Mouse (Mus musculus) limb, embryonic 11.5 days (tissue): ENCODE data around the gene Lce3e. TPM values are rescaled to one million over a fixed set of nuclear protein-coding genes. Genes with fewer than 3 reads are reported as not detected.
A peak's percentile ranks its signal among the peaks of the same experiment; 100 is the strongest.

Experiments used
- ATAC-seq: fragments of 200-750 bp; cut with Nextera tagmentation; 2 replicates; pipeline ENCODE4 v1.8.0; 2017; ENCODE audit warnings: low read depth; ENCODE audit not compliant: insufficient number of reproducible peaks, low FRiP score, low TSS enrichment
- DNase-seq: peaks from one replicate; pipeline ENCODE4 v3.0.0-alpha.2; 2015; ENCODE audit warnings: low spot score
- H3K27ac ChIP-seq: fragments of 300-500 bp; sonication (generic); replicated peaks from 2 replicates; pipeline ENCODE4 v1.5.1; 2014; ENCODE audit warnings: low read depth, mild to moderate bottlenecking, low read length
- H3K27me3 ChIP-seq: fragments of 300-500 bp; sonication (generic); 2 replicates; pipeline ENCODE4 v1.6.1; 2014; ENCODE audit warnings: mild to moderate bottlenecking, low read length, mixed read lengths; ENCODE audit not compliant: control insufficient read depth, insufficient read depth
- H3K36me3 ChIP-seq: fragments of 300-500 bp; sonication (generic); 2 replicates; pipeline ENCODE4 v1.6.1; 2014; ENCODE audit warnings: mild to moderate bottlenecking, low read length, moderate library complexity, mixed read lengths; ENCODE audit not compliant: control insufficient read depth, insufficient read depth
- H3K4me1 ChIP-seq: fragments of 300-500 bp; sonication (generic); 2 replicates; pipeline ENCODE4 v1.6.1; 2014; ENCODE audit warnings: low read length, mixed read lengths; ENCODE audit not compliant: control insufficient read depth, insufficient read depth
- H3K4me2 ChIP-seq: fragments of 300-500 bp; sonication (generic); 2 replicates; pipeline ENCODE4 v1.6.1; 2014; ENCODE audit warnings: low read depth, mild to moderate bottlenecking, moderate library complexity; ENCODE audit not compliant: severe bottlenecking
- H3K4me3 ChIP-seq: fragments of 300-500 bp; sonication (generic); 2 replicates; pipeline ENCODE4 v1.5.1; 2014; ENCODE audit warnings: low read depth, low read length
- H3K9ac ChIP-seq: fragments of 300-500 bp; sonication (generic); 2 replicates; pipeline ENCODE4 v1.6.1; 2014; ENCODE audit warnings: mild to moderate bottlenecking, low read length
- H3K9me3 ChIP-seq: fragments of 300-500 bp; sonication (generic); 2 replicates; pipeline ENCODE4 v1.6.1; 2016; ENCODE audit warnings: low read length; ENCODE audit not compliant: control insufficient read depth
- WGBS: fragments of 180-500 bp; shearing (Covaris S2); extraction: QIAGEN DNeasy Blood & Tissue Kit; methylation state at CpG from one replicate; pipeline ENCODE4 v1.1.7; 2014; 5-methylcytosine and 5-hydroxymethylcytosine counted together
- polyA plus RNA-seq: library from polyadenylated mRNA; unstranded; fragments of >200 nt; fragmentation: Nextera tagmentation; extraction: Ambion mirVana; gene quantifications from 2 replicates; pipeline ENCODE4 v1.2.1, GENCODE M21; 2014

The Lce3e gene
- not detected in 2 replicates for polyA plus RNA-seq

- no peak for DNase-seq
- no peaks in the 10 kb centered on the region for H3K4me1 ChIP-seq
- H3K4me3 ChIP-seq, result no peak within 1 kb of the TSS
- no peak within 1 kb of the TSS for H3K4me2 ChIP-seq
- no peaks in the 10 kb centered on the region for H3K36me3 ChIP-seq
- no peak within 1 kb of the TSS for H3K9ac ChIP-seq
- H3K27me3 ChIP-seq, result no peaks in the 10 kb centered on the region
- WGBS, result 91% methylated on average over 2 of the region's 2 CpGs
- ATAC-seq, result no peak
- no peak within 1 kb of the TSS for H3K27ac ChIP-seq
- H3K9me3 ChIP-seq, result no peaks in the 10 kb centered on the region
Measured at GRCm38 (mm10) chr3:92966761-92967160, at the start of gene Lce3e. Gene Lce3e, plus strand, starts transcription at chr3:92967061.

DNA sequence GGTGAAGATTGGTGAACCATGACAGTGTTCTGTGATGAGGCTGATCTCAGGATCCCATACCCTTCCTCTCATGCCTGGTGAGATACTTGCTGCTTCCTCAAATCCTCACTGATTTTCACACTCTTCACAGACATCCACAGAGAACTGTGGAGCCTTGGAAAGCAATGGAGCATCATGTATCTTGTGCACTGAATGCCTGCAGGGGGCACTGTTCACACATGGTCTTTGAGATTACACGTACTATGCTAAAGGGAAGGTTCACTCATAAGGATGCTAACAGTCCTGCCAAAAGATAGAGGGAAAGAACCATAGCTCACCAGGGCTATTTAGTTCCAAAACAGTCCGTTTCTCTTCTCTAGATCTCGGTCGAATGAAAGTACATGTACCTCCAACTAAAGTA, 46.5 kb upstream of the Lce3e start:
- Histone ChIP-seq H3K27me3 (no peaks in the 10 kb centered on the region), H3K4me2 (no peak overlapping the region), H3K9ac (no peak overlapping the region), H3K36me3 (no peaks in the 10 kb centered on the region), H3K4me3 (no peak overlapping the region), H3K9me3 (no peaks in the 10 kb centered on the region), H3K27ac (no peak overlapping the region), H3K4me1 (no peaks in the 10 kb centered on the region)
- peak; percentile 28 for DNase-seq
- no peak for ATAC-seq
- 54% methylated on average over 4 of the region's 4 CpGs for WGBS

DNA sequence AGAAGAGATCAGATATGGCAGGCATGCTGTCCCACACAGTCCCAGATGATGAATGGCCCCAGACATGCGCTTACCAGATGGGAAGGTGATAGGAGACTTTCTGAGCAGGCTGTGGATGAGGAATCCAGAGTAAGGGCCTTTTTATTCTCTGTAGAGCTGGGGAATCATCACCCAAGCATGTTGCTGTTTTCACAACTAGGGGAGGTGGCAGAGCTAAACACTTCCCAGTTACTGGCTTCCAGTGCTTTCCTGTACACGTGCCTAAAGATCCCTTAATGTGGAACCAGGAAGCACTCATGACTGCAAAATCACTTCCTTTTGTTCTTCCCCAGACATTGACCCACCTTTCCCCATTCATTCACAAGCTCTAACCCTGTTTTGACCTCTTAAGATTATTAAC, 40.7 kb upstream of the Lce3e start, which contains the start of gene Lce3a:
Gene Lce3a, minus strand, starts transcription at position 101 of the 400 bp plus-strand sequence.
- H3K27ac ChIP-seq, result no peak within 1 kb of the TSS
- no peaks in the 10 kb centered on the region for H3K4me1 ChIP-seq
- H3K27me3 ChIP-seq, result no peaks in the 10 kb centered on the region
- no peaks in the 10 kb centered on the region for H3K9me3 ChIP-seq
- 72% methylated on average over 2 of the region's 2 CpGs for WGBS
- no peak within 1 kb of the TSS for H3K4me2 ChIP-seq
- no peak within 1 kb of the TSS for H3K9ac ChIP-seq
- H3K4me3 ChIP-seq, result no peak within 1 kb of the TSS
- DNase-seq, result no peak
- H3K36me3 ChIP-seq, result no peaks in the 10 kb centered on the region
- ATAC-seq, result no peak

DNA sequence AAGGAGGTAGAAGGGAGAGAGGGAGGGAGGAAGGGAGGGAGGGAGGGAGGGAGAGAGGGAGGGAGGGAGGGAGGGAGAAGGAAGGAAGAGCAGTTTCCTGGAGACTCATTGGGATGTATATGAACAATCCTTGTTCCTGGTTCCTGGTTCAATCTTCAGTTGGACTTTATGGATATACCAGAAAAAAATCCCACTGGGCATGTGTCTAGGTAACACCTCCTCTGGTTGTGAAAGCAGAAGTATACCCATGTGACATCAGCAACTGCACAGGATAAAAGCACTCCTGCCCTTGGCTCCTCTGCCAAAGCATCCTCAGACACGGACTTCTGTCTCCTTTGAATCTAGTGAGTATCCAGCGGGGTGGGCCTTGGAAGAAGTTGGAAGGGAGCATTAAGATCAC, 34.2 kb upstream of the Lce3e start, which contains the start of gene Lce3b:
Gene Lce3b, plus strand, starts transcription at position 301 of the 400 bp plus-strand sequence.
- DNase-seq (no peak), ATAC-seq (no peak)
- Histone ChIP-seq H3K4me2 (no peak within 1 kb of the TSS), H3K4me3 (no peak within 1 kb of the TSS), H3K36me3 (no peaks in the 10 kb centered on the region), H3K9me3 (no peaks in the 10 kb centered on the region), H3K4me1 (no peaks in the 10 kb centered on the region), H3K27me3 (no peaks in the 10 kb centered on the region), H3K27ac (no peak within 1 kb of the TSS), H3K9ac (no peak within 1 kb of the TSS)
- 71% methylated on average over 2 of the region's 2 CpGs for WGBS

DNA sequence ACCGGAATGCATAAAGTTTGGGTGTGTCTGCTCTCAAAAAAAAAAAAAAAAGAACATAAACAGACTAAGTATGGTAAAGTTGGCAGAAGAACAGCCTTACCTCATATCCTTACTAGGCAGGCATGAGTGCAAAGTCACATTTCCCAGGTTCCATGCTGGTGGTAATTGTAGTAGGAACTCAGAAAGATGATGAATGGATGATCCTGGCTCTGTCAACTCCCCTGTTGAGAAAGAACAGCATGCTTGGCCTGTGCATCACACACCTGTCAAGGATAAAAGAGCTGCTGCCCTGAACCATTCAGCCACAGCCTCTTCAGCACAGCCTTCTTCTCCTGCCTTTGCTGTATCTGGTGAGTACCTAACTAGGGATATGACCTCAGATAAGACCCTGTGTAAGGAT, 22.7 kb upstream of the Lce3e start, which contains the start of gene Lce3c:
Gene Lce3c, plus strand, starts transcription at position 301 of the 400 bp plus-strand sequence.
- no peak within 1 kb of the TSS for H3K4me3 ChIP-seq
- H3K9ac ChIP-seq, result no peak within 1 kb of the TSS
- H3K9me3 ChIP-seq, result no peaks in the 10 kb centered on the region
- no peak within 1 kb of the TSS for H3K27ac ChIP-seq
- no peak within 1 kb of the TSS for H3K4me2 ChIP-seq
- 74% methylated on average over 1 of the region's 1 CpGs for WGBS
- no peaks in the 10 kb centered on the region for H3K27me3 ChIP-seq
- no peaks in the 10 kb centered on the region for H3K4me1 ChIP-seq
- ATAC-seq, result no peak
- no peaks in the 10 kb centered on the region for H3K36me3 ChIP-seq
- no peak for DNase-seq

DNA sequence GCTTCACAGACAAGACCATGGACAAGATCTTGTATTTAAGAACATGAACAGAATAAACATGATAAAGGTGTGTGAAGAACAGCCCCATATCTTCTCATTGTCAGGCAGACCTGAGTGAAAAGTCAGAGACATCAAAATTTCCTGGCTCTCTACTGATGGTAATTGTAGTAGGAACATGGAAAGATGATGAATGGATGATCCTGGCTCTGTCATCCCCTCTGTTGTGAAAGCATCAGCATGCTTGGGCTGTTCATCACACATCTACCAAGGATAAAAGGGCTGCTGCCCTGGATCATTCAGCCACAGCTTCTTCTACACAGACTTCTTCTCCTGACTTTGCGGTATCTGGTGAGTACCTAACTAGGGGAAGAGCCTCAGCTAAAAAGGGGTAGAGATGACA, 9.8 kb upstream of the Lce3e start, which contains the start of gene Lce3d:
Gene Lce3d, plus strand, starts transcription at position 301 of the 400 bp plus-strand sequence.
- no peaks in the 10 kb centered on the region for H3K4me1 ChIP-seq
- H3K27me3 ChIP-seq, result no peaks in the 10 kb centered on the region
- WGBS, result 89% methylated on average over 1 of the region's 1 CpGs
- H3K9ac ChIP-seq, result no peak within 1 kb of the TSS
- ATAC-seq (no peak), DNase-seq (no peak)
- H3K4me3 ChIP-seq, result no peak within 1 kb of the TSS
- H3K27ac ChIP-seq, result no peak within 1 kb of the TSS
- H3K4me2 ChIP-seq, result no peak within 1 kb of the TSS
- no peaks in the 10 kb centered on the region for H3K9me3 ChIP-seq
- no peaks in the 10 kb centered on the region for H3K36me3 ChIP-seq

DNA sequence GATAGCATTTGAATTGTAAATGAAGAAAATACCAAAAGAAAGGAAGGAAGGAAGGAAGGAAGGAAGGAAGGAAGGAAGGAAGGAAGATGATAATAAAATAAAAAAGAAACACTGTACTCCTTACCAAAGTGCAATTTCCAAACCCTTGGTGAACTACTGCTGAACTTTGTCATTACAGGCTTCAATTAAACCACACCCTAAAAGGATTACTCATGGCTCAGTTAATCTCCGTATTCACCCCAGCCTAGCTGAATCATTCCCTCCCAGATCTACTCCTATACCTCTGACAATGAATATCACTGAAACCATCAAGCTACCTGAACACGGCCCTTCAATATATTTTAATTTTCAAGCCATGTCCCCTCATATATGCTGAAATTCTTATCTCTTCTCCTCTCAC, 11.6 kb downstream of the Lce3e start:
- no peak overlapping the region for H3K9ac ChIP-seq
- H3K27me3 ChIP-seq, result no peaks in the 10 kb centered on the region
- no peak overlapping the region for H3K27ac ChIP-seq
- no peak overlapping the region for H3K4me3 ChIP-seq
- H3K9me3 ChIP-seq, result no peaks in the 10 kb centered on the region
- no peak for DNase-seq
- ATAC-seq, result no peak
- no peak overlapping the region for H3K4me2 ChIP-seq
- H3K36me3 ChIP-seq, result no peaks in the 10 kb centered on the region
- WGBS, result 84% methylated on average over 2 of the region's 2 CpGs
- no peaks in the 10 kb centered on the region for H3K4me1 ChIP-seq

DNA sequence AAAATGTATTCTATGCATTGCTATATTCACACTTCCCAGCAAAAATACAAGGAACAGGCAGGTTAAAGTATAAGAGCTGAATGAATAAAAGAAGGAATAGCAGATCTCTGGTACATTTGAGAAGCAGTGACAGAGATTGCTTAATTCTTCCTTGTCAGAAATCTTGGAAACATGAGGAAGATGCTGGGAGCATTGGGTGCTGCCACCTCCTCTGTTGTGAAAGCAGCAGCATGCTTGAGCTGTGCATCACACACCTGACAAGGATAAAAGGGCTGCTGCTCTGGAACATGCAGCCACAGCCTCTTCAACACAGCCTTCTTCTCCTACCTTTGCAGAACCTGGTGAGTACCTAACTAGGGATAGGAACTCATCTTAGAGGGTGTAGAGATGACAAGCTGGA, 25.1 kb downstream of the Lce3e start, which contains the start of gene Lce3f:
Gene Lce3f, plus strand, starts transcription at position 301 of the 400 bp plus-strand sequence.
- Histone ChIP-seq H3K36me3 (no peaks in the 10 kb centered on the region), H3K27ac (no peak within 1 kb of the TSS), H3K9ac (no peak within 1 kb of the TSS), H3K4me2 (no peak within 1 kb of the TSS), H3K4me1 (no peaks in the 10 kb centered on the region), H3K27me3 (no peaks in the 10 kb centered on the region), H3K9me3 (no peaks in the 10 kb centered on the region), H3K4me3 (no peak within 1 kb of the TSS)
- no peak for ATAC-seq
- no peak for DNase-seq

GRCm38 (mm10) chr3:92998691-92999090, 31.8 kb downstream of the Lce3e start:
- 7% methylated on average over 7 of the region's 7 CpGs for WGBS
- ATAC-seq (0 out of 2 replicates have a peak, but pooled peaks have one; percentile 68), DNase-seq (peak; percentile 73)
- Histone ChIP-seq H3K9me3 (no peaks in the 10 kb centered on the region), H3K27ac (no peak overlapping the region), H3K9ac (no peak overlapping the region), H3K27me3 (no peaks in the 10 kb centered on the region), H3K4me3 (no peak overlapping the region), H3K4me2 (no peak overlapping the region), H3K4me1 (no peaks in the 10 kb centered on the region), H3K36me3 (no peaks in the 10 kb centered on the region)
